Mouse (Mus musculus): Measurements from ENCODE around the gene Wdr81.

DNA sequence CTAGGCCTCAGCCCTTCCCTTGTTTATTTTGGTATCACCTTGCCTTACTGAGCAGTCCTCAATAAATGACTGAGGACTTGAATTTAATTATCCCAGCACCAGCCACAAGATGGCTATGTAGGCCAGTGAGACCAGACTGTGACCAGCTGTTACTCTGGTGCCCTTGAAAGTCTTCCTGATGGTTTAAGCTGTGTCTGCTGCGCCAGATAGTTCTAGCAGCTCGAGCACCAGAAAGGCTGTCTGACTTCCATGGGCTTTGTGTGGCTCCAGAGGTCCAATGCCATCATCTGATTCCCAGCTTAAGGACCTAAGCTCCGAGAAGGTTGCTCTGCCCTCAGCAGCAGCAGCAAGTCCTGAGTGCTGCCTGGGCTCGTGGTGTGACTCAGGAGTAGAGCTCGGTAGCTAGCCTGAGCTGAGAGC, 52.2 kb downstream of the Wdr81 start:
- TF ChIP-seq CTCF (IDR thresholded peaks at IDR 0.05; ENCODE audit: low read depth) (peak; percentile 82), EP300 (IDR thresholded peaks at IDR 0.05; ENCODE audit: low read depth) (no peak)
